Mouse (Mus musculus) testis, adult 2 months (tissue): ENCODE data around the gene Ip6k1. TPM values are rescaled to one million over a fixed set of nuclear protein-coding genes. Genes with fewer than 3 reads are reported as not detected.
A peak's percentile ranks its signal among the peaks of the same experiment; 100 is the strongest.

ENCODE experiments used
- H3K27ac ChIP-seq: fragments of 200-500 bp; 2 replicates; pipeline ENCODE4 v1.5.1; 2012; ENCODE audit warnings: low read depth, low read length; ENCODE audit not compliant: control insufficient read depth, insufficient read depth
- H3K27me3 ChIP-seq: fragments of 200-500 bp; 2 replicates; pipeline ENCODE4 v1.6.1; 2012; ENCODE audit warnings: mild to moderate bottlenecking, low read length, moderate library complexity; ENCODE audit not compliant: control insufficient read depth, insufficient read depth
- H3K36me3 ChIP-seq: fragments of 200-500 bp; 2 replicates; pipeline ENCODE4 v1.6.1; 2012; ENCODE audit warnings: mild to moderate bottlenecking, low read length; ENCODE audit not compliant: control insufficient read depth, insufficient read depth
- H3K4me1 ChIP-seq: fragments of 200-500 bp; 2 replicates; pipeline ENCODE4 v1.6.1; 2012; ENCODE audit warnings: low read length; ENCODE audit not compliant: control insufficient read depth, insufficient read depth
- H3K4me3 ChIP-seq: fragments of 200-500 bp; 2 replicates; pipeline ENCODE4 v1.5.1; 2012; ENCODE audit warnings: low read depth, mild to moderate bottlenecking, low read length, moderate library complexity, mixed read lengths; ENCODE audit not compliant: control insufficient read depth
- CTCF ChIP-seq: fragments of 200-500 bp; IDR thresholded peaks from 2 replicates; pipeline ENCODE4 v1.5.1; 2012; ENCODE audit warnings: low read depth, mild to moderate bottlenecking, inconsistent platforms, low read length, moderate library complexity; ENCODE audit not compliant: control insufficient read depth, insufficient read depth, insufficient replicate concordance
- POLR2A ChIP-seq: fragments of 200-500 bp; IDR thresholded peaks from 2 replicates; pipeline ENCODE4 v1.6.1; 2012; ENCODE audit warnings: low read depth, mild to moderate bottlenecking, inconsistent platforms, low read length, moderate library complexity; ENCODE audit not compliant: control insufficient read depth
- polyA plus RNA-seq: library from polyadenylated mRNA; depleted of rRNA; stranded (reverse); fragments of >200 nt; gene quantifications from 2 replicates; pipeline ENCODE4 v1.2.3, GENCODE M21; 2012

The Ip6k1 gene
- polyA plus RNA-seq, 1 experiment = 247 TPM

DNA sequence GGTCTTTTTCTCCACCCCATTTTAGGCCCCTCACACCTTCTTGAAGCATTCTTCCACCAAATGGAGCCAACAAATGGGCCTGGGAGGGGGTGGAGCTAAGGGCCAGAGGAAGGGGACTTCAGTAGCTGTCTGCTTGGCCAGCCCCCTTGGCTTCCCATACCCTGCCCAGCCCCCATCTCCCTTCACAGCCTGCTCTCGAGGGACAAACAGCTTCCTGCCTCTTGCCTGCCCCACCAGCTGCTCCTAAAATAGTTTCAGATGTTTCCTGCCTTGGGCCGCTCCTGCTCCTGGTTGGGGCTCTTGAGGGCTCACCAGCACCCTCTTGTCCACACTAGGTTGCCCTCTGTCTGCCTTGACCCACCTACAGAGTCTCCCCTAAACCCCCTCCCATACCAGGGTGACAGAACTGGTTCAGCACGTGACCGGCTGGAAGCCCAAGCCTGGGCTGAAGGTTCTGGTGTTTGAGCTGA lies 18.8 kb upstream of the Ip6k1 start:
- peak overlapping the region; percentile 51; the same call in 1 of the 2 replicates for H3K27ac ChIP-seq
- no peaks in the 10 kb centered on the region for H3K36me3 ChIP-seq
- peaks cover 10% of the 10 kb centered on the region for H3K4me1 ChIP-seq
- H3K4me3 ChIP-seq = no peak overlapping the region
- TF ChIP-seq POLR2A = no peak
- no peak for TF ChIP-seq CTCF
- H3K27me3 ChIP-seq = no peaks in the 10 kb centered on the region

DNA sequence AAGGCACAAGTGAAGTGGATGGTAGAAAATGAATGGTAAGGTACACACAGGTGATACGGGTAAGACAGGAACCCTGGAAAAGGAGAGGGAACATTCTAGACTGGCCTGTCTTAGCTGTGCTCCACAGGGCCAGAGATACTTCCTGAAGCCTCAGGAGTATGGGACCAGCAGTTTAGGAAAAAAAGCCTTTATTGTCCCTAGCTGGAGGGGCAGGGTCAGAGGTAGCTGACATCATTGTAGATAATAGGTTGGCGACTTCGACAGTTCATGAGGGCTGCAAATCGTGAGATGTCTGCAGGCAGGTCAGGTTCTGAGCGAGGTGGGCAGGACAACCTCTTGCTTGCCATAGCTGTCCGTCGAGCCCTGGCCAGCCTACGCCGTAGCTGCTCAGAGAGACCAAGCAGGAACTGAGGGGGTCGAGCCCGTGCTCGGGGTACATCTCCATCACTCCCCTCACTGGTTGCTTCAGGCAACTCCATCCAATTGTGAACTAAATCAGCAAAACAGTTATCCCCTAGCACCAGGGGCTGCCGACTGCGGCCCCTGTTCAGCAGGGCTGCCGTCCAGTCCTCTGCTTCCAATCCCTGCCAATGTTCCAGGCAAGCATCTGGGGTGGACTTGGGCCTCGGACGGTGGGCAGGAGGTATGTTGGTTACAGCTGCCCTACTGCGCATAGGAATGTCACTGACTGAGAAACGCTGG lies 18.1 kb upstream of the Ip6k1 start:
- Histone ChIP-seq H3K4me3 (no peak overlapping the region), H3K36me3 (no peaks in the 10 kb centered on the region), H3K27ac (peak overlapping the region; percentile 51; the same call in 1 of the 2 replicates), H3K4me1 (peaks cover 10% of the 10 kb centered on the region), H3K27me3 (no peaks in the 10 kb centered on the region)
- TF ChIP-seq POLR2A (no peak), CTCF (no peak)

DNA sequence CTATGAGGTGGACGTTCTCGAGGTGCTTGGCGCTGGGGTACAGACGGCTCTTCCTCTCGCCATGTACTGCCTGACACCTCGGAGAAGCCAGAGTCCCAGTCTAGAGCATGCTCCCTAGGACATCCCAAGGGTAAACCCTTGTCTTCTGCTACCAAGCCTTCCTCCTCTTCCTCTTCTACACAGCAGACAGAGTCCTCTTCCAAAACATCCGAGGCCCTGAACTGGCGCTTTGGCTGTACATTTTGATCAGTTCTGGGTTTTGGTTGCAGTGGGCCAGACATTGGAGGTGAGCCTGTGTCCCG lies 17.6 kb upstream of the Ip6k1 start:
- no peak overlapping the region for H3K27ac ChIP-seq
- H3K4me3 ChIP-seq = no peak overlapping the region; the same call in 1 of the 2 replicates
- TF ChIP-seq POLR2A (no peak), CTCF (no peak)
- no peaks in the 10 kb centered on the region for H3K36me3 ChIP-seq
- peaks cover 10% of the 10 kb centered on the region for H3K4me1 ChIP-seq
- H3K27me3 ChIP-seq = no peaks in the 10 kb centered on the region

DNA sequence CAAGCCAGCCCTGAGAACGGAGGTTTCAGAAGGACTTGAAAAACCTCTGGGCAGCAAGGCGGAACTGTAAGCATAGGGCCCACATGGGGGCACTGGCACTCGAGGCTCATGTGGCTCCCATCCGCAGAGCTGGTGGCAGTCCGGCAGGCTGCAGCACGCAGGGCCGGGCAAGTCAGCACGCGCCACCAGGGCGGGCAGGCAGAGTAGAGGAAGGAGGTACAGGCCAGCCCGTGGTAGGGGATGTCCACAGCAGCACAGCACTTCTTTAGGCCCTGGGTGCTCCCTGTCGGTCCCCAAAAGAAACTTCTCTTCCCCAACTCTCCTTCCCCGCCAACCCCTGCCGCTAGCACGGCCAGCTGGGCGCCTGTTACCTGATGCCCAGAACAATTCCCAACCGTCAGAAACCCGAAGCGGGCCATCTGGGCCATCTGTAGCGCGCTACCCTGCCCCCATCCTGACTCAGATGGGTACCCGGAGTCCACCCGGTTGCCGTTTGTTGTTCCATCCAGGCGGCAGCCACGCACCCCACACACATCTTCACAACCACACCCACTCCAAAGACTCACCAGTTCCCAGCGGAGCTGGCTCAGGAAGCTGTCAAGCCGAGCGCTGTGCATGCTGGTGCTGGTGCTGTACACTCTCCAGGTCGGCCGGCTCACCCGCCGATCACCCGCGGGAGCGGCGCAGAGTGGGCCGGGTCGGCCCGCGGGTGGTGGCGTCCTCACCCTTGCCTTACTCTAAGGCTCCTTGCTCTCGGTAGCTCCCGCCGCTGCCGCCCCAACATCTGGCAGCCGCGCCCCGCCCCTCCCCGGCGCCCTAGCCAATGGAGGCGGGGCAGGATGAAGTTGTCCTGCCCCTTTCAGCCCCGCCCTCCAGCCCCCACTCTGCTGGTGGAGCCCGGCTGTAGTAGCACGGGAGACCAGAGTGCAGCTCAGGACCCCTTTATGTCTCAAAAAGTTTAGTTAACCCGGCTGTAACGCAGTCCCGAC lies 16.9 kb upstream of the Ip6k1 start, which contains the start of gene Inka1:
TSS of gene Inka1 (minus strand) at position 749 of the 989 bp plus-strand sequence.
- H3K4me1 ChIP-seq = peaks cover 10% of the 10 kb centered on the region

DNA sequence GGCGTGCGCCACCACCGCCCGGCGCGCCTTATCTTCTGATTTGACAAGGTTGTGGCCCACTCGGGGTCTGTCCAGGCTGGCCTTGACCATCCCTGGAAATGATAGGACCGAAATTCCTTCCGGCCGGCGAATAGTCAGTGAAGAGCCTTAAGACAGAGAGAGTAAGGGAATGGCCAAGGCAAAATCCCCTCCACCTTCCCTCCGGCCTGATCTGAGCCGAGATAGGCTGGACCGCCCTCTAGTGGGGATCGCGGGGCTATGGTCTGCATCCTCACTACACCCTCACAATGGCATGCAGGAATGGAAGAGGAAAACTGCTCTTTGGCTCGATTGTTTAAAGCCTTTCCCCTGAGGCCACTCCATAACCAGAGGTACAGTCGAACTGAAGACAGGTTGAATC lies 15.9 kb upstream of the Ip6k1 start:
- Histone ChIP-seq H3K27me3 (no peaks in the 10 kb centered on the region), H3K36me3 (no peaks in the 10 kb centered on the region), H3K27ac (no peak overlapping the region), H3K4me3 (peak overlapping the region; percentile 2; the same call in 1 of the 2 replicates), H3K4me1 (peaks cover 10% of the 10 kb centered on the region)
- TF ChIP-seq CTCF (peak; percentile 75; the same call in 1 of the 2 replicates), POLR2A (no peak)

More for the DNA sequence above, 16.9 kb upstream of the Ip6k1 start, which contains the start of gene Inka1:
- H3K36me3 ChIP-seq = no peaks in the 10 kb centered on the region
- H3K27me3 ChIP-seq = no peaks in the 10 kb centered on the region
- TF ChIP-seq CTCF = no peak
- TF ChIP-seq POLR2A = no peak
- no peak within 1 kb of the TSS for H3K27ac ChIP-seq
- H3K4me3 ChIP-seq = peak within 1 kb of the TSS; percentile 86

DNA sequence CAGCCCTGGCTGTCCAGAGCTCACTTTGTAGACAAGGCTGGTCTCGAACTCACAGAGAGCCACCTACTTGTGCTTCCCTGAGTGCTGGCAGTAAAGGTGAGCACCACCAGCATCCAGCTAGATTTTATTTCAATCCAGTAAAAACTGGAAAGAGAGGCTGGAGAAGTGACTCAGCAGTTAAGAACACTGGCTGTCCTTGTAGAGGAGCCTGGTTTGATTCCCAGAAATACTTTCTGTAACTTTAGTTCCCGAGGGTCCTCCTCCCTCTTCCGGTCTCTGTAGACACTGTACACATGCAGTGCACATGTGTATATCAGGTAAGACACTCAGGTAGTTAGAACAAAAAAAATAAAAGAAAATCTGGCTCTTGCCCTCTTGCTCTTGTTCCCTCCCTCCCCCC lies 14.4 kb upstream of the Ip6k1 start:
- Histone ChIP-seq H3K36me3 (no peaks in the 10 kb centered on the region), H3K4me1 (peaks cover 10% of the 10 kb centered on the region), H3K4me3 (no peak overlapping the region), H3K27ac (no peak overlapping the region), H3K27me3 (no peaks in the 10 kb centered on the region)
- no peak for TF ChIP-seq POLR2A
- TF ChIP-seq CTCF = no peak

DNA sequence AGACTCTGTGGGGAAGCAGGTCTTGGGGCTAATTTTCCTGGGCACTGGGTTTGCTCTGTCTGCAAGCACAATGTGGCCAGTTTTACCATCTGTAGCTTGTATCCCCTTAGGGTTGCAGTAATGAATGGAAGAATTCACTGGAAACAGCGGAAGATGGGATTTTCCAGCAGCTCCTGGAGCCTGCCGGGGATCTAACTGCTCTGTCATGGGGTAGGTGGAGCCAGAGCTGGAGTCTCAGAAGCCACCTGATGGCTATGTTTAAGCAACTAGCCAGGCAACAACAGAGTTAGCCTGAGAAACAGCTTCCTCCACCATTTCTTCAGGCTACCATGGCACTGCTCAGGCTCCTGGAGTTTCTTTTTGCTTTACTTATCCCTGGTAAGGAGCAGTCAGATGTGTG lies 10.1 kb upstream of the Ip6k1 start, which contains the start of gene Cdhr4:
TSS of gene Cdhr4 (plus strand) at position 301 of the 400 bp plus-strand sequence.
- H3K27me3 ChIP-seq = no peaks in the 10 kb centered on the region
- TF ChIP-seq POLR2A = no peak
- no peak for TF ChIP-seq CTCF
- peaks cover 6% of the 10 kb centered on the region for H3K4me1 ChIP-seq
- H3K27ac ChIP-seq = no peak within 1 kb of the TSS
- H3K4me3 ChIP-seq = no peak within 1 kb of the TSS
- H3K36me3 ChIP-seq = no peaks in the 10 kb centered on the region
